Mouse (Mus musculus): ENCODE data around the gene Polr2b. TPM values are rescaled to one million over a fixed set of nuclear protein-coding genes. Genes with fewer than 3 reads are reported as not detected.
A peak's percentile ranks its signal among the peaks of the same experiment; 100 is the strongest.

Gene Polr2b
- polyA plus RNA-seq, 1 experiment = 21.8 TPM

DNA sequence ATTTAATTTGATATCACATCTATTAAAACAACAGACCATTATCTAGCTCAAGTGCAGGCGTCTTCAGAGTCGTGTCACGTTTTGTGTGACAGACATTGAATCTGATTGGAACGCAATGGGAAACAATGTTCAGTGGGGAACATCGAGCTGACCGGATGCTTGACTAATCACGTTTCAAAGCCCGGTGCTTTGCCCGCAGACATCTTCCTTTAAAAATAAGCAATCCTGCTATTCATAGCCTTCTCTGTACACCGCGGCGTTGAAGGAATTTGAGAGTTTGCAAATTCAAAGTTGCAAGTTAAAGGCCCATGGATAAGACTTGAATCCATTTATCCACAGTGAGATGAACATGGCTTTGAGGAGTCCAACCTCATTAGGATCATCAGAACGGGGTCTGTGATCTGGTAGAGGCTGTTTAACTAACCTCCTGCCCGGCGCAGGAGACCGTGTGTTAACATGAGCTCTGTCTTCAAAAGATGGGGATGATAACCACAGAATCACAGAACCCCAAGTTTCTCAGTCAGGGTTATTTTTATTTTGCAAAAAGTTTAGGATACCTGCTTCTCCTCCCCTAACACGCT lies 70.5 kb downstream of the Polr2b start:
- no peaks in the 10 kb centered on the region for H3K36me3 ChIP-seq (ENCODE audit: control insufficient read depth, insufficient read depth, low read length)
- no peak overlapping the region for H3K4me3 ChIP-seq (ENCODE audit: control insufficient read depth, low read depth, low read length)
- H3K4me1 ChIP-seq (ENCODE audit: control insufficient read depth, insufficient read depth, low read length) = no peaks in the 10 kb centered on the region; the same call in 1 of the 2 replicates
- TF ChIP-seq POLR2A (IDR thresholded peaks at IDR 0.05; ENCODE audit: control insufficient read depth, low read depth, low read length) (no peak), CTCF (IDR thresholded peaks at IDR 0.05; ENCODE audit: control insufficient read depth, insufficient read depth, insufficient replicate concordance, low read depth, low read length) (no peak)
- no peak overlapping the region for H3K27ac ChIP-seq (ENCODE audit: control insufficient read depth, insufficient read depth, low read depth, low read length)
- no peaks in the 10 kb centered on the region for H3K27me3 ChIP-seq (ENCODE audit: control insufficient read depth, insufficient read depth, low read length)

DNA sequence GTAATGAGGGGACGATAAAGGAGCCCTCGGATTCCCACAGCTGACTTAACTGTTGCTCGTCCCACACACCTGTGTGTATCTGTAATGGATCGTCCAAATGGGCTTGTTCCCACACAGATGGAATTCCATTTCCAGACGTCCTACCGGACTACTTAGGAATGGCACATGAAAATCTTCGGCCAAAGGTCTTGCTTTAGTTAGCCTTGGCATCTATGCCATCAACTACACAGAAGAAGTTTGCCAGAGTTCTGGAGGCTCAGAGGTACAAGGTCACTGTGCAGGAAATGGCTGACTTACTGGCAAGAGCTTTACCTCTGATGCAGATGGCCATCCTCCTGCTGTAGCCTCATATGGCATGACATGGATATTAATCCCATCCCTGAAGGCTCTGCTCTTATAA lies 71.3 kb downstream of the Polr2b start:
- Histone ChIP-seq H3K36me3 (ENCODE audit: control insufficient read depth, insufficient read depth, low read length) (no peaks in the 10 kb centered on the region), H3K4me1 (ENCODE audit: control insufficient read depth, insufficient read depth, low read length) (peaks cover 6% of the 10 kb centered on the region), H3K4me3 (ENCODE audit: control insufficient read depth, low read depth, low read length) (no peak overlapping the region), H3K27me3 (ENCODE audit: control insufficient read depth, insufficient read depth, low read length) (no peaks in the 10 kb centered on the region), H3K27ac (ENCODE audit: control insufficient read depth, insufficient read depth, low read depth, low read length) (no peak overlapping the region)
- TF ChIP-seq CTCF (IDR thresholded peaks at IDR 0.05; ENCODE audit: control insufficient read depth, insufficient read depth, insufficient replicate concordance, low read depth, low read length) (no peak), POLR2A (IDR thresholded peaks at IDR 0.05; ENCODE audit: control insufficient read depth, low read depth, low read length) (no peak)

GRCm38 (mm10) chr5:77381686-77382085 lies 71.7 kb downstream of the Polr2b start:
- Histone ChIP-seq H3K36me3 (ENCODE audit: control insufficient read depth, insufficient read depth, low read length) (no peaks in the 10 kb centered on the region), H3K4me3 (ENCODE audit: control insufficient read depth, low read depth, low read length) (no peak overlapping the region), H3K27me3 (ENCODE audit: control insufficient read depth, insufficient read depth, low read length) (no peaks in the 10 kb centered on the region), H3K27ac (ENCODE audit: control insufficient read depth, insufficient read depth, low read depth, low read length) (no peak overlapping the region), H3K4me1 (ENCODE audit: control insufficient read depth, insufficient read depth, low read length) (peaks cover 7% of the 10 kb centered on the region)
- TF ChIP-seq POLR2A (IDR thresholded peaks at IDR 0.05; ENCODE audit: control insufficient read depth, low read depth, low read length) (no peak), CTCF (IDR thresholded peaks at IDR 0.05; ENCODE audit: control insufficient read depth, insufficient read depth, insufficient replicate concordance, low read depth, low read length) (no peak)

DNA sequence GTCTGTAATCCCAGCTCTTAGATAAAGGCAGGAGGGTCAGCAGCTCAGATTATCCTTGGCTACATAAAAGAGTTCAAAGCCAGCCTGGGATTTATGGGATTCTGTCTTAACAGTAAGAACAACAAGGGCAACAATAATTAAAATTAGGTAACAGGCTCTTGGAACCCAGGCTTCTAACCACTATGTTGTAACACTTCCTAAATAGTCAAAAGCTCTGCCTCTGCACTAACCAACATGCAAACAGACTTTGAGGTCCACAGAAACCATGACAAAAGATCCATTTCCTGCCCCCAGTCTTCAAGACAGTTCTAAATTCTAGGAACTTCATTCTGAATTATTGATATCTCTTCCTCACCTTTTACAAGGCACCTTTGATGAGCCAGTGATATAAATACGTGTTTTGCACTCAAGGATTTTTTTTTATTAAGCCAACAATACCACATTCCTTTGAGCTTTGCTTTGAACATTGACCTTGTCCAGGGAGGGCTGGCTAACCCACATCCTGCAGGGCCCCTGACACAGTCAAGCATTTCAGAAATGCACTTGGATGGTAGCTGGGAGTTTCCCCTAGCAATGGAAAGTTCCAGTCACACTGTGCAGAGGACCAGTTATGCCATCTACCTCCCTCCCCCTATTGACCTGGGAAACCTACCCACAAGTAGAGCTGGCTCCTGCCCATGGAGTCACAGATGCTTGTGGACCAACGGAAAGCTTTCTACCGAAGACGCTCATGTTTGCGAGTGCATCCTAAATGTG lies 74.0 kb downstream of the Polr2b start:
- H3K27ac ChIP-seq (ENCODE audit: control insufficient read depth, insufficient read depth, low read depth, low read length) = peak overlapping the region; percentile 36; the same call in 1 of the 2 replicates
- peaks cover 12% of the 10 kb centered on the region for H3K4me1 ChIP-seq (ENCODE audit: control insufficient read depth, insufficient read depth, low read length)
- no peaks in the 10 kb centered on the region for H3K36me3 ChIP-seq (ENCODE audit: control insufficient read depth, insufficient read depth, low read length)
- no peak overlapping the region for H3K4me3 ChIP-seq (ENCODE audit: control insufficient read depth, low read depth, low read length)
- no peak for TF ChIP-seq CTCF (IDR thresholded peaks at IDR 0.05; ENCODE audit: control insufficient read depth, insufficient read depth, insufficient replicate concordance, low read depth, low read length)
- TF ChIP-seq POLR2A (IDR thresholded peaks at IDR 0.05; ENCODE audit: control insufficient read depth, low read depth, low read length) = no peak
- H3K27me3 ChIP-seq (ENCODE audit: control insufficient read depth, insufficient read depth, low read length) = no peaks in the 10 kb centered on the region

DNA sequence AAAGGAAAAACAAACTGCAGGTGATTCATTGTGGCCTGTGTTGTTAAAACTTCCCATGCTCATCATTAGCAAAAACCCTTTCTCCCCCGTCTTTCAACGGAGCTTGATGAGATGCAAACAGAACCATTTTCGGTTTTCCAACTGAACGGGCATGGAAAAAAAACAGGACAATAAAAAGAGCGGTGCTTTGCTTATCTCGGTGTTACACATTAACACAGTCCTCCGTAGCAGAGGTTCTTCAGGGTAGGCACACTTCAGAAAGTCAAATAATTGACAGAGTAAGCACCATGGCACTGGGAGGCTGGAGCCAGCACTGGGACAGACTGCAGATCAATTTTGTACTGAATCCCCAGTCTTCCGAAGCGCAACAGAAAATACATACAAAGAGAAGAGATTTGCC lies 74.8 kb downstream of the Polr2b start:
- no peaks in the 10 kb centered on the region for H3K27me3 ChIP-seq (ENCODE audit: control insufficient read depth, insufficient read depth, low read length)
- no peak for TF ChIP-seq POLR2A (IDR thresholded peaks at IDR 0.05; ENCODE audit: control insufficient read depth, low read depth, low read length)
- TF ChIP-seq CTCF (IDR thresholded peaks at IDR 0.05; ENCODE audit: control insufficient read depth, insufficient read depth, insufficient replicate concordance, low read depth, low read length) = no peak
- no peaks in the 10 kb centered on the region for H3K36me3 ChIP-seq (ENCODE audit: control insufficient read depth, insufficient read depth, low read length)
- no peak overlapping the region for H3K4me3 ChIP-seq (ENCODE audit: control insufficient read depth, low read depth, low read length)
- H3K4me1 ChIP-seq (ENCODE audit: control insufficient read depth, insufficient read depth, low read length) = peaks cover 12% of the 10 kb centered on the region
- H3K27ac ChIP-seq (ENCODE audit: control insufficient read depth, insufficient read depth, low read depth, low read length) = no peak overlapping the region

- no peak for TF ChIP-seq POLR2A (IDR thresholded peaks at IDR 0.05; ENCODE audit: control insufficient read depth, low read depth, low read length)
- TF ChIP-seq CTCF (IDR thresholded peaks at IDR 0.05; ENCODE audit: control insufficient read depth, insufficient read depth, insufficient replicate concordance, low read depth, low read length) = no peak
- peak overlapping the region; percentile 1; the same call in 1 of the 2 replicates for H3K4me3 ChIP-seq (ENCODE audit: control insufficient read depth, low read depth, low read length)
- no peaks in the 10 kb centered on the region for H3K27me3 ChIP-seq (ENCODE audit: control insufficient read depth, insufficient read depth, low read length)
- H3K27ac ChIP-seq (ENCODE audit: control insufficient read depth, insufficient read depth, low read depth, low read length) = no peak overlapping the region
- H3K4me1 ChIP-seq (ENCODE audit: control insufficient read depth, insufficient read depth, low read length) = peaks cover 12% of the 10 kb centered on the region
- no peaks in the 10 kb centered on the region for H3K36me3 ChIP-seq (ENCODE audit: control insufficient read depth, insufficient read depth, low read length)
Measured at GRCm38 (mm10) chr5:77385221-77385620, 75.3 kb downstream of the Polr2b start.

GRCm38 (mm10) chr5:77385900-77386595 lies 76.1 kb downstream of the Polr2b start:
- no peak for TF ChIP-seq CTCF (IDR thresholded peaks at IDR 0.05; ENCODE audit: control insufficient read depth, insufficient read depth, insufficient replicate concordance, low read depth, low read length)
- no peak for TF ChIP-seq POLR2A (IDR thresholded peaks at IDR 0.05; ENCODE audit: control insufficient read depth, low read depth, low read length)
- H3K27ac ChIP-seq (ENCODE audit: control insufficient read depth, insufficient read depth, low read depth, low read length) = peak overlapping the region; percentile 49; the same call in 1 of the 2 replicates
- no peaks in the 10 kb centered on the region for H3K27me3 ChIP-seq (ENCODE audit: control insufficient read depth, insufficient read depth, low read length)
- H3K36me3 ChIP-seq (ENCODE audit: control insufficient read depth, insufficient read depth, low read length) = no peaks in the 10 kb centered on the region
- peak overlapping the region; percentile 60; the same call in 1 of the 2 replicates for H3K4me3 ChIP-seq (ENCODE audit: control insufficient read depth, low read depth, low read length)
- H3K4me1 ChIP-seq (ENCODE audit: control insufficient read depth, insufficient read depth, low read length) = peaks cover 12% of the 10 kb centered on the region
